Mouse (Mus musculus) neural tube, embryonic 11.5 days (tissue): ENCODE measurements around the gene Tmbim1. TPM values are rescaled to one million over a fixed set of nuclear protein-coding genes. Genes with fewer than 3 reads are reported as not detected.
"Not testable (repeated sequence)": the region's sequence is repeated elsewhere in the genome, so short reads cannot be mapped to it uniquely, and the experiment has no call there.

ENCODE experiments used
- ATAC-seq: fragments of 200-750 bp; cut with Nextera tagmentation; 2 replicates; pipeline ENCODE4 v1.8.0; 2017; ENCODE audit warnings: moderate number of reproducible peaks, mild to moderate bottlenecking, moderate TSS enrichment, moderate library complexity; ENCODE audit not compliant: insufficient read depth, low FRiP score, low TSS enrichment
- DNase-seq: peaks from one replicate; pipeline ENCODE4 v3.0.0-alpha.2; 2015; ENCODE audit warnings: low spot score
- H3K27ac ChIP-seq: fragments of 300-500 bp; sonication (generic); 2 replicates; pipeline ENCODE4 v1.5.1; 2014; ENCODE audit warnings: low read depth, mild to moderate bottlenecking, low read length
- H3K27me3 ChIP-seq: fragments of 300-500 bp; sonication (generic); 2 replicates; pipeline ENCODE4 v1.6.1; 2014; ENCODE audit warnings: mild to moderate bottlenecking, low read length, mixed read lengths; ENCODE audit not compliant: control insufficient read depth, insufficient read depth
- H3K36me3 ChIP-seq: fragments of 300-500 bp; sonication (generic); 2 replicates; pipeline ENCODE4 v1.6.1; 2014; ENCODE audit warnings: mild to moderate bottlenecking, low read length, moderate library complexity, mixed read lengths; ENCODE audit not compliant: control insufficient read depth, insufficient read depth
- H3K4me1 ChIP-seq: fragments of 300-500 bp; sonication (generic); 2 replicates; pipeline ENCODE4 v1.6.1; 2014; ENCODE audit warnings: low read length, mixed read lengths; ENCODE audit not compliant: control insufficient read depth, insufficient read depth
- H3K4me2 ChIP-seq: fragments of 300-500 bp; sonication (generic); 2 replicates; pipeline ENCODE4 v1.6.1; 2014; ENCODE audit warnings: low read depth, mild to moderate bottlenecking, moderate library complexity
- H3K4me3 ChIP-seq: fragments of 300-500 bp; sonication (generic); 2 replicates; pipeline ENCODE4 v1.5.1; 2014; ENCODE audit warnings: low read depth, low read length
- H3K9ac ChIP-seq: fragments of 300-500 bp; sonication (generic); 2 replicates; pipeline ENCODE4 v1.6.1; 2014; ENCODE audit warnings: mild to moderate bottlenecking, low read length
- H3K9me3 ChIP-seq: fragments of 300-500 bp; sonication (generic); 2 replicates; pipeline ENCODE4 v1.6.1; 2016; ENCODE audit warnings: low read length; ENCODE audit not compliant: control insufficient read depth
- WGBS: fragments of 180-500 bp; shearing (Covaris S2); extraction: QIAGEN DNeasy Blood & Tissue Kit; methylation state at CpG from one replicate; pipeline ENCODE4 v1.1.7; 2014; 5-methylcytosine and 5-hydroxymethylcytosine counted together
- polyA plus RNA-seq: library from polyadenylated mRNA; unstranded; fragments of >200 nt; fragmentation: Nextera tagmentation; extraction: Ambion mirVana; gene quantifications from 2 replicates; pipeline ENCODE4 v1.2.1, GENCODE M21; 2014

The Tmbim1 gene
- polyA plus RNA-seq, 1 experiment from 2014 or later, result 8.5 TPM

- DNase-seq (no peak), ATAC-seq (no peak)
- WGBS, result 5% methylated on average over 9 of the region's 9 CpGs
- H3K27me3 ChIP-seq, result no peaks in the 10 kb centered on the region
- H3K36me3 ChIP-seq, result no peaks in the 10 kb centered on the region
- H3K9me3 ChIP-seq, result no peaks in the 10 kb centered on the region
- H3K27ac ChIP-seq, result no peak overlapping the region
- H3K4me2 ChIP-seq, result peak overlapping the region; percentile 66
- H3K9ac ChIP-seq, result peak overlapping the region; percentile 57
- peak overlapping the region; percentile 36 for H3K4me3 ChIP-seq
- peaks cover 7% of the 10 kb centered on the region for H3K4me1 ChIP-seq
Observed at GRCm38 (mm10) chr1:74332930-74333329, 27.5 kb upstream of the Tmbim1 start.

- ATAC-seq (peak; percentile 94), DNase-seq (peak; percentile 98)
- Histone ChIP-seq H3K9me3 (no peaks in the 10 kb centered on the region), H3K27ac (0 out of 2 replicates have a peak overlapping the region, but pooled peaks have one; percentile 4), H3K27me3 (no peaks in the 10 kb centered on the region), H3K9ac (peak overlapping the region; percentile 57), H3K4me2 (peak overlapping the region; percentile 66), H3K4me1 (peaks cover 7% of the 10 kb centered on the region), H3K4me3 (peak overlapping the region; percentile 36), H3K36me3 (no peaks in the 10 kb centered on the region)
- WGBS, result under 1% methylated on average over 36 of the region's 36 CpGs
Observed at GRCm38 (mm10) chr1:74332241-74332763, 26.9 kb upstream of the Tmbim1 start.

GRCm38 (mm10) chr1:74331046-74331681 lies 25.7 kb upstream of the Tmbim1 start:
- Histone ChIP-seq H3K4me3 (no peak overlapping the region), H3K4me2 (no peak overlapping the region), H3K4me1 (peaks cover 7% of the 10 kb centered on the region), H3K36me3 (no peaks in the 10 kb centered on the region), H3K27me3 (no peaks in the 10 kb centered on the region), H3K9ac (no peak overlapping the region), H3K27ac (no peak overlapping the region), H3K9me3 (no peaks in the 10 kb centered on the region)
- no peak for DNase-seq
- ATAC-seq, result no peak
- 81% methylated on average over 4 of the region's 4 CpGs for WGBS

GRCm38 (mm10) chr1:74329899-74330431 lies 24.5 kb upstream of the Tmbim1 start:
- 89% methylated on average over 7 of the region's 7 CpGs for WGBS
- Histone ChIP-seq H3K4me2 (no peak overlapping the region), H3K4me3 (no peak overlapping the region), H3K9ac (no peak overlapping the region), H3K4me1 (peaks cover 7% of the 10 kb centered on the region), H3K9me3 (no peaks in the 10 kb centered on the region), H3K27me3 (no peaks in the 10 kb centered on the region), H3K36me3 (no peaks in the 10 kb centered on the region), H3K27ac (no peak overlapping the region)
- no peak for DNase-seq
- no peak for ATAC-seq

- WGBS, result 83% methylated on average over 2 of the region's 2 CpGs
- not testable (repeated sequence) for H3K4me1 ChIP-seq
Observed at GRCm38 (mm10) chr1:74326916-74327315, 21.5 kb upstream of the Tmbim1 start.

GRCm38 (mm10) chr1:74321396-74321795 lies 16.0 kb upstream of the Tmbim1 start:
- no peak overlapping the region for H3K4me3 ChIP-seq
- WGBS, result 88% methylated on average over 3 of the region's 3 CpGs
- DNase-seq (no peak), ATAC-seq (no peak)
- H3K9ac ChIP-seq, result no peak overlapping the region
- no peak overlapping the region for H3K27ac ChIP-seq
- no peaks in the 10 kb centered on the region for H3K27me3 ChIP-seq
- H3K4me2 ChIP-seq, result no peak overlapping the region
- no peaks in the 10 kb centered on the region for H3K36me3 ChIP-seq
- H3K4me1 ChIP-seq, result no peaks in the 10 kb centered on the region
- no peaks in the 10 kb centered on the region for H3K9me3 ChIP-seq

More at GRCm38 (mm10) chr1:74326916-74327315, 21.5 kb upstream of the Tmbim1 start:
- H3K36me3 ChIP-seq, H3K27me3 ChIP-seq, H3K4me3 ChIP-seq, H3K4me2 ChIP-seq, ATAC-seq, DNase-seq, H3K27ac ChIP-seq, H3K9me3 ChIP-seq, H3K9ac ChIP-seq: not testable (repeated sequence)

- Histone ChIP-seq H3K9me3 (no peaks in the 10 kb centered on the region), H3K4me3 (no peak overlapping the region), H3K9ac (no peak overlapping the region), H3K4me1 (no peaks in the 10 kb centered on the region), H3K4me2 (no peak overlapping the region), H3K27ac (no peak overlapping the region), H3K36me3 (no peaks in the 10 kb centered on the region), H3K27me3 (no peaks in the 10 kb centered on the region)
- DNase-seq (no peak), ATAC-seq (no peak)
- 86% methylated on average over 3 of the region's 3 CpGs for whole genome bisulfite sequencing
Observed at GRCm38 (mm10) chr1:74318711-74319110, 13.3 kb upstream of the Tmbim1 start.

- no peaks in the 10 kb centered on the region for H3K27me3 ChIP-seq
- no peaks in the 10 kb centered on the region for H3K36me3 ChIP-seq
- DNase-seq (no peak), ATAC-seq (no peak)
- H3K9ac ChIP-seq, result no peak overlapping the region
- no peak overlapping the region for H3K4me3 ChIP-seq
- 77% methylated on average over 4 of the region's 4 CpGs for WGBS
- H3K4me1 ChIP-seq, result no peaks in the 10 kb centered on the region
- no peaks in the 10 kb centered on the region for H3K9me3 ChIP-seq
- H3K4me2 ChIP-seq, result no peak overlapping the region
- H3K27ac ChIP-seq, result no peak overlapping the region
Observed at GRCm38 (mm10) chr1:74316114-74316827, 10.8 kb upstream of the Tmbim1 start.
